Mouse (Mus musculus) C2C12 (cell line): ENCODE results near the gene Stpg4. TPM values are rescaled to one million over a fixed set of nuclear protein-coding genes. Genes with fewer than 3 reads are reported as not detected.

Experiments
- H3K27me3 ChIP-seq: one replicate; pipeline ENCODE4 v1.6.1; 2011; ENCODE audit not compliant: control insufficient read depth, insufficient read depth, insufficient read length
- H3K36me3 ChIP-seq: one replicate; pipeline ENCODE4 v1.6.1; 2011; ENCODE audit not compliant: control insufficient read depth, insufficient read depth
- H3K4me3 ChIP-seq: one replicate; pipeline ENCODE4 v1.5.1; 2011; ENCODE audit warnings: mild to moderate bottlenecking, control low read depth; ENCODE audit not compliant: poor library complexity, insufficient read depth, severe bottlenecking
- H3K79me2 ChIP-seq: one replicate; pipeline ENCODE4 v1.6.1; 2011; ENCODE audit not compliant: control insufficient read depth, insufficient read depth
- H3K79me3 ChIP-seq: one replicate; pipeline ENCODE4 v1.6.1; 2011; ENCODE audit warnings: low read depth, control low read depth
- H3ac ChIP-seq: one replicate; pipeline ENCODE3; 2011; ENCODE audit warnings: low read depth; ENCODE audit not compliant: control insufficient read depth, insufficient read length
- CEBPB ChIP-seq: IDR thresholded peaks from one replicate; pipeline ENCODE4 v1.6.1; 2011; ENCODE audit warnings: low read depth, mild to moderate bottlenecking, control low read depth, moderate library complexity
- CTCF ChIP-seq: IDR thresholded peaks from one replicate; pipeline ENCODE4 v1.5.1; 2011; ENCODE audit not compliant: control insufficient read depth, insufficient read depth, insufficient read length
- FOSL1 ChIP-seq: IDR thresholded peaks from one replicate; pipeline ENCODE4 v1.8.0; 2011; ENCODE audit warnings: mild to moderate bottlenecking, low read length; ENCODE audit not compliant: poor library complexity, insufficient read depth, severe bottlenecking
- MAX ChIP-seq: IDR thresholded peaks from one replicate; pipeline ENCODE4 v1.6.1; 2011; ENCODE audit warnings: mild to moderate bottlenecking, control low read depth
- MYOD1 ChIP-seq: IDR thresholded peaks from one replicate; pipeline ENCODE4 v1.6.1; 2011; ENCODE audit warnings: low read depth; ENCODE audit not compliant: control insufficient read depth, insufficient read length
- MYOG ChIP-seq: IDR thresholded peaks from one replicate; pipeline ENCODE4 v1.6.1; 2011; ENCODE audit not compliant: control insufficient read depth, insufficient read length; ENCODE audit errors: extremely low read depth
- USF1 ChIP-seq: IDR thresholded peaks from one replicate; pipeline ENCODE4 v1.6.1; 2011; ENCODE audit warnings: low read depth, mild to moderate bottlenecking, control low read depth, moderate library complexity
- long read RNA-seq, 2 experiments: library from polyadenylated mRNA; unstranded; transcript quantifications; one replicate each; pipeline ENCODE4 v2.0.0; 2019 to 2020
- polyA plus RNA-seq: library from polyadenylated mRNA; unstranded; fragments of >200 nt; fragmentation: generic; extraction: Trizol; gene quantifications from one replicate; pipeline ENCODE4 v1.2.1, GENCODE M21; 2012; ENCODE audit warnings: missing spikeins

The Stpg4 gene
- polyA plus RNA-seq, result not detected
- long read RNA-seq, experiment 1, result 0 reads
- long read RNA-seq, experiment 2, result 0 reads

DNA sequence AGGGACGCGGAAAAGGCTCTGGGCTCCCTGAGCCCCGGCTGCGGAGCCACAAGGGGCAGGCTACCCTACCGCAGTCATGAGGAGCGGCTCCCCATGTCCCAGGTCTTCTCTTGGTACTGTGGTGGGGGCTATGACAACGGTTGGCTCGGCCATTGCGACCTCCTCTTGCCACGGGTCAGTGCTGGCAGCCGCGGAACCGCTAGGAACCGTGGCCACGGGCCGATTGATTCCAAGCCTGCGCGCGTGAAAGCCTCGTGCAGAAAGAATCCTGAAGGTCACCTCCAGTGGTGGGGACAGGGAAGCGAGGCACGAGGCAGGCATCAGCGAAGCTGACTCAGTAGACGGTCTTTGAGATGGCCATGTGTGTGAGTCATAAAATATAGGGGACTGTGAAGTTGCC is at the start of gene Stpg4:
Stpg4 (minus strand) TSS at position 231 of the 400 bp plus-strand sequence.
- H3K36me3 ChIP-seq, result peaks cover 29% of the 10 kb centered on the region
- H3K79me2 ChIP-seq, result peaks cover under 1% of the 10 kb centered on the region
- no peaks in the 10 kb centered on the region for H3K27me3 ChIP-seq
- no peak within 1 kb of the TSS for H3K4me3 ChIP-seq
- no peak for TF ChIP-seq FOSL1
- H3K79me3 ChIP-seq, result no peaks in the 10 kb centered on the region
- no peak within 1 kb of the TSS for H3ac ChIP-seq

DNA sequence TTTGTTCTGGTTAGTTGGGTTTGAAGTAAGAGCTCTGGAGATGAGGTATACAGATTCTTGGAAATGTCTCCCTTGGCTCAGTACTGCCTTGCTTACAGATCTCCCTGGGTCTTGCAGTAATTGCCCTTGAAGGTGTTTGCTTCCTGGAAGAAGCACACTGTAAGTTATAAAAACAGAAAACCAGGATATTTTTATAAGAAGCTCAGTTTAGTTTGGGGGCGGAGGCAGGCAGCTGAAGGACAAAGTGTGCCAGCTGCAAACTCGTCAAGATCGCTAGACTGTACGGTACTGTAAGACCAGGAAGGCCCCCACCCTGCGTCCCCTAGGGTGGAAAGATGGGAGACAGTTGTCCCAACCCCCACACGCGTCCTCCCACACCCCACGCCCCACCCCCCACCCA is 47.8 kb upstream of the Stpg4 start:
- Histone ChIP-seq H3K4me3 (no peak overlapping the region), H3K36me3 (no peaks in the 10 kb centered on the region)

DNA sequence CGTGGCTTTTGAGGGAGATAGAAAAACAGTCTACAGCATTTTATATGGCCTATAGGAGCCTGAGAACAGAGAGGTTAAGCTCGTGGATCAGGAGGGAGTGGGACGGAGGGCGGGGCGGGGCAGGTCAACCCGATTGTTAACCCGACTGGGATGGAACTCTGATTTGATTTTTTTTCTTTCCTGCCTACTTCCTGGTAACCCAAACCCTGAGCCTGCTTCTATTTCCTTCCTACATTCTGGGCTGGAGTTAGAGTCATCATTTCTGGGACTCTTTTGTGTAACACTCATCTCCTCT is 46.9 kb upstream of the Stpg4 start:
- no peaks in the 10 kb centered on the region for H3K36me3 ChIP-seq
- H3ac ChIP-seq, result no peak overlapping the region
- H3K4me3 ChIP-seq, result no peak overlapping the region
- H3K27me3 ChIP-seq, result no peaks in the 10 kb centered on the region
- no peaks in the 10 kb centered on the region for H3K79me3 ChIP-seq
- no peaks in the 10 kb centered on the region for H3K79me2 ChIP-seq
- no peak for TF ChIP-seq MYOG
- no peak for TF ChIP-seq CEBPB
- TF ChIP-seq USF1, result no peak
- TF ChIP-seq CTCF, result no peak
- TF ChIP-seq MYOD1, result no peak
- TF ChIP-seq MAX, result no peak
- no peak for TF ChIP-seq FOSL1

More for the DNA sequence above, 47.8 kb upstream of the Stpg4 start:
- TF ChIP-seq MAX, result no peak
- TF ChIP-seq USF1, result no peak
- no peak for TF ChIP-seq MYOG
- no peak for TF ChIP-seq MYOD1
- TF ChIP-seq FOSL1, result no peak
- TF ChIP-seq CTCF, result no peak
- no peak for TF ChIP-seq CEBPB
- H3K79me3 ChIP-seq, result no peaks in the 10 kb centered on the region
- H3K79me2 ChIP-seq, result no peaks in the 10 kb centered on the region
- no peaks in the 10 kb centered on the region for H3K27me3 ChIP-seq
- no peak overlapping the region for H3ac ChIP-seq

DNA sequence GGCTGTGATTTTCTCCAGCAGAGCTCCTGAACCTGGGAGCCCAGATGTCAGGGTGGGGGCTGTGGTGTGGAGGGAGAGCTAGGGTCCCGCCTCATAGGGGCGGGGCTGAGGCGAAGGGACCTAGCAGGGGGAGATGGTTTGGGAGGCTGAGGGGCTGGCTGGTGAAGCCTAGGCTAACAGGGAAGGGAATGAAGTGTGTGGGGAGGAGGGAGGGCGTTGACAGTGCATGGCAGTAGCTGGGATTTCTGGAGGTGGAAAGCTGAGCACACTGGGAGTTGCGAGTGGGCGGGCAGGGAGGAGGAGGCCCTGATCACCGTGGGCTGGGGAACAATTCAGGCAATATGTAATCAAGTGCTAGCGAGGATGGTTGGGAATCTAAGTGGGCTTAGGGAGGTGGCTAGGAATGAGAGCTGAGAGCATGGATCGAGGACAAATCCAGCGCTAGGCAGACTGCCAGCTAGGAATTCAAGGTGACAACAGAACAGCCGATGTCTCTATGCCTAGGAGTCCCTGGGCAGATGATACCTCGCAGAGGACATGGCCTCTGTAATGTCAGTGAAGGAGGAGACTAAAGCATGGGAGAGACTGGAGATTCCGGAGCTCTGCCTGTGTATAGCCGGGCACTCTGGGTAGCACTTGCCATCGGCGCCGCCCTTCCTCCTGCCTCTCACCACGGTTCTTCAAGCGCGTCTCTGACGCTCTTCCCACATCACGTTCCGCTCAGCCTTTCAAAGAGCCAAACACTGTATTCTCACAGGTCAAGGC is 46.4 kb upstream of the Stpg4 start:
- no peak for TF ChIP-seq CEBPB
- TF ChIP-seq CTCF, result no peak
- TF ChIP-seq USF1, result no peak
- no peak for TF ChIP-seq FOSL1
- TF ChIP-seq MYOD1, result no peak
- TF ChIP-seq MYOG, result no peak
- no peak for TF ChIP-seq MAX
- no peaks in the 10 kb centered on the region for H3K79me2 ChIP-seq
- no peak overlapping the region for H3ac ChIP-seq
- no peaks in the 10 kb centered on the region for H3K79me3 ChIP-seq
- H3K4me3 ChIP-seq, result no peak overlapping the region
- H3K36me3 ChIP-seq, result no peaks in the 10 kb centered on the region
- no peaks in the 10 kb centered on the region for H3K27me3 ChIP-seq

DNA sequence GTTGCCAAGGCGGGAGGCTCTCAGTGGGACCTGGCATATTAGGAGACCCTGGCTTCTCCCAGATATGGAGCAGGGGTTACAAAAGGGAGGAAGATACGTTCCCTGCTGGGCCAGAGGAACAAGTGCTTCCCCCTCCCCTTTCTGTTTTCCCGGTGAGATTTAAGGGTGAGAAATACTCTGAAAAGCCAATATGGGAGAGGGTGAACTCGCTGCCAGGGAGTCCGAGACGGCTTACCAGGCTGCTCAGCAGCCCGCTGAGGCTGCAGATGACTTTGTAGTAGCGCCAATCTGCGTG is 45.8 kb upstream of the Stpg4 start:
- Histone ChIP-seq H3K4me3 (no peak overlapping the region), H3K79me2 (no peaks in the 10 kb centered on the region), H3ac (no peak overlapping the region), H3K36me3 (no peaks in the 10 kb centered on the region), H3K27me3 (no peaks in the 10 kb centered on the region), H3K79me3 (no peaks in the 10 kb centered on the region)
- no peak for TF ChIP-seq CEBPB
- no peak for TF ChIP-seq MYOD1
- TF ChIP-seq MYOG, result no peak
- TF ChIP-seq FOSL1, result no peak
- no peak for TF ChIP-seq MAX
- TF ChIP-seq CTCF, result no peak
- no peak for TF ChIP-seq USF1

DNA sequence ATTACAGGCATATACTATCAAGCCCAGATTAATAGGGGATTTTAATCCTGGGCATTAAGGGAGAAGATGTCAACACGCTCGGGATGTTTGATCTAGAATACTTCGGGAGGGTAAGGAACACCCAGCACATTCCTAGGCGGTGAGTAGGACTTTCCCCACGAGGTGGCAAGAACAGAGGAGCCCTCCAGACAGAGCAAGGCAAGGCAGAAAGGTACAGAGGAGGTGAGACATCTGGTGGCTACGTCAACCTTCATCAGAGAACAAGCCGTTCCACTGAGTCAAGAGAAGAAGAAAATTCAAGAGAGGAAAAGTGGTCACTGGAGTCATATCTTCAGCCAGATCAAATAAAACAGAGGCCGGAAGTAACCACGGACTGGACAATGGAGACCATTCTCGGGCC is 45.3 kb upstream of the Stpg4 start:
- no peak overlapping the region for H3ac ChIP-seq
- H3K4me3 ChIP-seq, result no peak overlapping the region

More for the DNA sequence above, 45.3 kb upstream of the Stpg4 start:
- no peak for TF ChIP-seq CTCF
- Histone ChIP-seq H3K79me2 (no peaks in the 10 kb centered on the region), H3K79me3 (no peaks in the 10 kb centered on the region), H3K27me3 (no peaks in the 10 kb centered on the region), H3K36me3 (no peaks in the 10 kb centered on the region)
